Mouse (Mus musculus) C2C12 (cell line): Measurements from ENCODE around the gene Snx29. TPM values are rescaled to one million over a fixed set of nuclear protein-coding genes. Genes with fewer than 3 reads are reported as not detected.
"Not testable (repeated sequence)": the region's sequence is repeated elsewhere in the genome, so short reads cannot be mapped to it uniquely, and the experiment has no call there.

Experiments used
- H3K27me3 ChIP-seq: one replicate; pipeline ENCODE4 v1.6.1; 2011; ENCODE audit not compliant: control insufficient read depth, insufficient read depth, insufficient read length
- H3K36me3 ChIP-seq: one replicate; pipeline ENCODE4 v1.6.1; 2011; ENCODE audit not compliant: control insufficient read depth, insufficient read depth
- H3K4me3 ChIP-seq: one replicate; pipeline ENCODE4 v1.5.1; 2011; ENCODE audit warnings: mild to moderate bottlenecking, control low read depth; ENCODE audit not compliant: poor library complexity, insufficient read depth, severe bottlenecking
- H3K79me2 ChIP-seq: one replicate; pipeline ENCODE4 v1.6.1; 2011; ENCODE audit not compliant: control insufficient read depth, insufficient read depth
- H3K79me3 ChIP-seq: one replicate; pipeline ENCODE4 v1.6.1; 2011; ENCODE audit warnings: low read depth, control low read depth
- H3ac ChIP-seq: one replicate; pipeline ENCODE3; 2011; ENCODE audit warnings: low read depth; ENCODE audit not compliant: control insufficient read depth, insufficient read length
- CEBPB ChIP-seq: IDR thresholded peaks from one replicate; pipeline ENCODE4 v1.6.1; 2011; ENCODE audit warnings: low read depth, mild to moderate bottlenecking, control low read depth, moderate library complexity
- CTCF ChIP-seq: IDR thresholded peaks from one replicate; pipeline ENCODE4 v1.5.1; 2011; ENCODE audit not compliant: control insufficient read depth, insufficient read depth, insufficient read length
- FOSL1 ChIP-seq: IDR thresholded peaks from one replicate; pipeline ENCODE4 v1.8.0; 2011; ENCODE audit warnings: mild to moderate bottlenecking, low read length; ENCODE audit not compliant: poor library complexity, insufficient read depth, severe bottlenecking
- MAX ChIP-seq: IDR thresholded peaks from one replicate; pipeline ENCODE4 v1.6.1; 2011; ENCODE audit warnings: mild to moderate bottlenecking, control low read depth
- MYOD1 ChIP-seq: IDR thresholded peaks from one replicate; pipeline ENCODE4 v1.6.1; 2011; ENCODE audit warnings: low read depth; ENCODE audit not compliant: control insufficient read depth, insufficient read length
- MYOG ChIP-seq: IDR thresholded peaks from one replicate; pipeline ENCODE4 v1.6.1; 2011; ENCODE audit not compliant: control insufficient read depth, insufficient read length; ENCODE audit errors: extremely low read depth
- USF1 ChIP-seq: IDR thresholded peaks from one replicate; pipeline ENCODE4 v1.6.1; 2011; ENCODE audit warnings: low read depth, mild to moderate bottlenecking, control low read depth, moderate library complexity
- polyA plus RNA-seq: library from polyadenylated mRNA; unstranded; fragments of >200 nt; fragmentation: generic; extraction: Trizol; gene quantifications from one replicate; pipeline ENCODE4 v1.2.1, GENCODE M21; 2012; ENCODE audit warnings: missing spikeins

Gene Snx29
- polyA plus RNA-seq, 1 experiment: 0.62 TPM

DNA sequence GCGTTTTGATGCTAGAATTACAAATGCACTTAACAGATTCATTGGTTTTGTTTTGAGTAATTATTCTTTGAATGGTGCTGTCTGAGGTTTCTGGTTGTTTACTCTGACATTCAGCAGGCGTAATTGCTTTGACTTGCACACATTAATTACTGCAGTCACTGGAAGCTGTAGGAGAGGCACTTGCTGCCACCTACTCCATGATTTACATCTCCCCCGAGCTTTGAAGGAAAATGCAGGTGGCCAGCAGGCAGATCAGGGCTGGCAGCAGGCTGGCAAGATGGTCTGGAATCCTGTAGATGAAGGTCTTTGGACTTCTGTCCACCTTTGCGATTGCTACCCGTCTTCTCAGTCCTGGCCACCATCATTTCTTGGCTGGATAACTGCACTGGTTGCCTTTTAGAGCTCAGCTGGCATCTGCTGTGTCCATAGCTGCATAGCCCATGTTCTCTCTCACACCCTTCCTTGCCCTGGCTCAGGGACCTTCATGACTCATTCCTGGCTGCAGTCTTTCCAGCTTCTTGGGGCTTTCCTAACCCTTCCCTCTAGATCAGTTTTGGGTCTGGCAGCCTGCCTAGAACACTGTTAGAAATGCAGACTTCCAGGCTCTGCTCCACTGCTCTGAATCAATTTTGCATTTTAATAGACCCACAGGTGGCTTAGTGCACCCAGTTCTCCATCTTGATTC, 182.9 kb downstream of the Snx29 start:
- TF ChIP-seq USF1 (no peak), CTCF (no peak), FOSL1 (no peak), MYOG (no peak), CEBPB (no peak), MAX (peak; percentile 55), MYOD1 (peak; percentile 13)
- no peaks in the 10 kb centered on the region for H3K36me3 ChIP-seq
- no peak overlapping the region for H3ac ChIP-seq
- no peaks in the 10 kb centered on the region for H3K79me2 ChIP-seq
- no peaks in the 10 kb centered on the region for H3K79me3 ChIP-seq
- H3K4me3 ChIP-seq: no peak overlapping the region
- H3K27me3 ChIP-seq: no peaks in the 10 kb centered on the region

GRCm38 (mm10) chr16:11507188-11507731, 184.6 kb downstream of the Snx29 start:
- Histone ChIP-seq H3K79me3 (no peaks in the 10 kb centered on the region), H3K79me2 (no peaks in the 10 kb centered on the region), H3K27me3 (no peaks in the 10 kb centered on the region), H3K4me3 (no peak overlapping the region), H3ac (no peak overlapping the region), H3K36me3 (no peaks in the 10 kb centered on the region)
- TF ChIP-seq USF1: no peak
- TF ChIP-seq MYOG: no peak
- TF ChIP-seq CTCF: no peak
- TF ChIP-seq MAX: no peak
- no peak for TF ChIP-seq FOSL1
- no peak for TF ChIP-seq MYOD1
- TF ChIP-seq CEBPB: no peak

GRCm38 (mm10) chr16:11508341-11508740, 185.6 kb downstream of the Snx29 start:
- no peaks in the 10 kb centered on the region for H3K36me3 ChIP-seq
- no peak overlapping the region for H3ac ChIP-seq
- H3K4me3 ChIP-seq: no peak overlapping the region
- H3K79me2 ChIP-seq: no peaks in the 10 kb centered on the region
- no peak for TF ChIP-seq USF1
- TF ChIP-seq FOSL1: no peak
- TF ChIP-seq MYOD1: no peak
- TF ChIP-seq MAX: no peak
- no peak for TF ChIP-seq CTCF
- H3K27me3 ChIP-seq: no peaks in the 10 kb centered on the region
- no peaks in the 10 kb centered on the region for H3K79me3 ChIP-seq

DNA sequence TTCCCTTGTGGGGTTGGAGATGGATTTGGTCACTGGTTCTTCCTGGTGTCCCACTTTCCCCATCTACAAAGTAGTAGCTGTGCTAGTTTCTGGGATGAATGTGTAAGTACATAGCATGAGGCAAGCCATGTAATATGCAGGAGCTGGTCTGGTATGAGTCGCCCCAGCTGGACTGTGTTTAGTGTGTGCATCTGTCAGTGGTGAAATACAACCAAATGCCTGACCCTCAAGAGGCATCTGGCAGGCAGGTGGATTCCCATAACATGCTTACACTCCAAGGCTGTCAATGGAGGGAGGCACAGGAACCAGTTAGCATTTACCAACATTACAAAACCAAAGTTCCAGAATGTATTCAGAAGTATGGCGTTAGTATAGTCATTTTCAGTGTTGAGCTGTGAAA, 187.7 kb downstream of the Snx29 start:
- TF ChIP-seq MYOG (no peak), MAX (no peak), CEBPB (no peak), CTCF (no peak), USF1 (no peak), MYOD1 (no peak), FOSL1 (no peak)
- H3K27me3 ChIP-seq: no peaks in the 10 kb centered on the region
- H3ac ChIP-seq: no peak overlapping the region
- H3K4me3 ChIP-seq: no peak overlapping the region
- no peaks in the 10 kb centered on the region for H3K79me2 ChIP-seq
- no peaks in the 10 kb centered on the region for H3K79me3 ChIP-seq
- H3K36me3 ChIP-seq: no peaks in the 10 kb centered on the region

- no peak overlapping the region for H3K4me3 ChIP-seq
- TF ChIP-seq MYOG: no peak
- TF ChIP-seq MAX: no peak
- TF ChIP-seq MYOD1: no peak
- no peak for TF ChIP-seq CTCF
- no peak for TF ChIP-seq FOSL1
- no peaks in the 10 kb centered on the region for H3K36me3 ChIP-seq
- no peak overlapping the region for H3ac ChIP-seq
- H3K27me3 ChIP-seq: no peaks in the 10 kb centered on the region
- H3K79me2 ChIP-seq: no peaks in the 10 kb centered on the region
- no peaks in the 10 kb centered on the region for H3K79me3 ChIP-seq
These were observed 188.1 kb downstream of the Snx29 start for GRCm38 (mm10) chr16:11510854-11511253.

DNA sequence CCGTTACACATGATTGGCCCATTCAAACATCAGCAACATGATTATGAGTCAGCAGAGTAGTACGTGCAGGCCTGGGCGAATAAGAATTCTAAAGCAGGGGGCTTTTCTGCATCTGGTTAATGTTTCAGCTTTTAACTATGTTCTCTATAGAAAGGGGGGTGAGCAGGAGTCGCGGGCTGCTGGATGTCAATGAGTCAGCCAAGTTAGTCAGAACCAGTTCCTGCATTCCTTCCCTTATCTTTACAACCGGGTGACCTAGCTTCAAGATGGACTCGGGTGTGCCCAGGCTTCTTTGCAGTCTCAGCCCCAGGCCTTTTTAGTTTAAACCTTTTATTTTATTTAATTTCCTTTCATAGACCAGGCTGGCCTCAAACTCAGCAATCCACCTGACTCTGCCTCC, 189.0 kb downstream of the Snx29 start:
- not testable (repeated sequence) for H3K36me3 ChIP-seq, H3K79me3 ChIP-seq, H3K79me2 ChIP-seq, H3ac ChIP-seq, H3K4me3 ChIP-seq, H3K27me3 ChIP-seq
